Mouse (Mus musculus) CH12F3 (cell line): Measurements from ENCODE around the gene Trip12.

ENCODE experiments used
- in situ Hi-C: fragments of 300-500 bp; cut with MboI; formaldehyde crosslinking; loops from 2 replicates; pipeline ENCODE4 v1.14.3; 2020; ENCODE audit warnings: low sequenced_read_pairs

Trip12 gene

DNA sequence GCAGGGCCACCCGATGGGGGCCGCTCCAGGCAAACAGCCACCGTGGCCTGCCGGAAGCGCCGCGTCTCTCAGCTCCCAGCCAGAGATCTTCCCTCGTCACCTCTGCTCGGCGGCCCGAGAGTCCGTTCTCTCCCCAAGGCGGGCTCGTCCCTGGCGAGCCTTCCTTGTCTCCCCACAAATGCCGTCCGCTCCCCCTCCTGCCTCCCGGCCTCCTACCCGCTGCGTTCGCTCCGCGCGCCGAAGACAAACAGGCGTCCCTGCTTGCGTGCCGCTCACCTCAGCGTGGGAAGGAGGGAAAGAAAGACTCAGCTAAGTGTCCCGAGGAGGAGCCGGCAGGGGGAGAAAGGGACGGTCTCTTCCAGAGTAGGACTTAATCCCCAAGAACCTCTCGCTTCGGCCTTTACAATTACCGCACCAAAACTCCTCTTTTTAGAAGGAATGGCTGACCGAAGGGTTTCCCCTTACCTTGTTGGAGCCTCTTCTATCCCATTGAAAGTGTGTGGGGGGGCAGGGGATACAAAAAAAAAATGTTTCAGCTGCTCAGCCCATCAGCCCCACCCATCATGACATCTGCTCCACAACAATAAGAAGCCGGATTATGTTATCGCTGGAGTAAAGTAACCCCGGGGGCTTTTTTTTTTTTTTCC, at the start of gene Trip12:
Gene Trip12, minus strand, starts transcription at position 499 of the 647 bp plus-strand sequence.
- in situ Hi-C loops: no loop called here

DNA sequence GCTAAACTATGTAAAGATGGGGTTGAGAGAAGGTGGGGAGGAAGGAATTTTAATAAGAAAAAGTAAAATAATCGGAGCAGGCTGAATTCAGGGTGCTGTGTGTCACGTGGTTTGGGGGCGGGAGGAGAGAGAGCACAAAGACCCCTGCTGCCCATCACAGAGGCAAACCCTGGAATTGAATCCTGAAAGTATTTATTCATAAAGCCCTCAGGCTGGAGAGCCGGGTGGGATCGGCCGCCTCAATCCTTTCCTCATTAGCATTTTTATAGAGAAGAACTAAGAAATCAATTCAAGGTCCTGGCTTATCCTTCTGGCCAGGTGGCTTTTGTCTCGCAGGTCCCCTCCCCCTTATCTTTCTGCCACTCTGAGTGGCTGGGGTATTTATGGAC, 49.7 kb upstream of the Trip12 start:
- in situ Hi-C loops: no loop called here

DNA sequence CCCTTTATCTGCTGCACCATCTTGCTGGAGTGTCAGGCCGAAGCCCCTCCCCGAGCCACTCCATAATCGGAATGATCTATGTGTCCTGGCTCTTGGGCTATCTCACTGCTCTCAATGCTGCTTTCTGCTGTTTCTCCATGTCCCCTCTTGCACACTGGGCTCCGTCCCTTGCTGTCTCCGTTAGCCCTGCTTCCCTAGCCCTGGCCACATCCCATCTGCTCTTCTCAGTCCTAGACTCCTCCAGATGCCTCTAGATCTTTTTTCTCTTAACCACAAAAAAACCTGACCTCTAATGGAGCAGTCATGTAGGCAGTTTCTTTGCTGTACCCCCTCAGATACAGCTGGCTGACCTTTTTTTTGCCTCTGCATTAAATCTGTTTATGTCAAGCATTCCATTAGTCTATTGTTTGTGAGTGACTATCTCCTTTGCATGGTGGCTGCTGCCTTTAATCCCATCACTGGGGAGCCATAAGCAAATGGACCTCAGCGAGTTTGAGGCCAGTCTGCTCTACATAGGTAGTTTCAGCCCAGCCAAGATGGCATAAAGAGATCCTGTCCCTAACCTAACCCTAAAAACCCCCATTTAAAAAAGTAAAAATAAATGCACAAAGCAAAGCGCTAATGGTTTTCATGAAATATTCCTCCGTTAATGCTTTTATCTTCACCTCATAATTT, 49.2 kb upstream of the Trip12 start:
- in situ Hi-C loops: no loop called here

DNA sequence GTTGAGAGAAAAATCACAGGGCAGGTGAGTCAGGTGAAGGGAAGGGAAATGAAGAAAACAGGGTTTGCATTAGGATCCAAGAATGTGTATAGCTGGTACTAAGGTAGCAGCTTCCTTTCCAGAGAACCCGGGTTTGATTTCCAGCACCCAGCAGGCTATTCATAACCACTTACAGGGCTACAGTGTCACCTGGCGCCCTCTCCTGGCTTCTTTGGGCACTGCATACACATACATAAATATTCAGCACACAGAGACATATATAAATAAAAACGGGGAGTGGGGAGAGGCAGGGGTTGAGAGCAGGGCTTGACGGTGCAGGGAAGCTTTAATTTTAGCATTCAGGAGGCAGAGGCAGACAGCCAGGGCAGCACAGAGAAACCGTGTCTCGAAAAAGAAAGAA, 45.6 kb upstream of the Trip12 start:
- in situ Hi-C loops: no loop called here

DNA sequence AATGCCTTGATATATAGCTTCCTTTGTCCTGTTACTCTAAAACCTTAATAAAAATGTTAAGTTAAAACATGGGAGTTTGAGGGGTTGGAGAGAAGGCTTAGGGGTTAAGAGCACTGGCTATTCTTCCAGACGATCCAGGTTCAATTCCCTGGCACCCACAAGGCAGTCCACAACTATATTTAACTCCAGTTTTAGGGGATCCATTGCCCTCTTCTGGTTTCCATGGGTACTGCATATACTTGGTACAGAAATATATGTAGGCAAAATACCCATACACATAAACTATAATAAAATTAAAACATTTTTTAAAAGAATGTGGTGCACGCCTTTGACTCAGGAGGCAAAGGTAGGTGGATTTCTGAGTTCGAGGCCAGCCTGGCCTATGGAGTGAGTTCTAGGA, 44.9 kb upstream of the Trip12 start:
- in situ Hi-C loops: no loop called here

DNA sequence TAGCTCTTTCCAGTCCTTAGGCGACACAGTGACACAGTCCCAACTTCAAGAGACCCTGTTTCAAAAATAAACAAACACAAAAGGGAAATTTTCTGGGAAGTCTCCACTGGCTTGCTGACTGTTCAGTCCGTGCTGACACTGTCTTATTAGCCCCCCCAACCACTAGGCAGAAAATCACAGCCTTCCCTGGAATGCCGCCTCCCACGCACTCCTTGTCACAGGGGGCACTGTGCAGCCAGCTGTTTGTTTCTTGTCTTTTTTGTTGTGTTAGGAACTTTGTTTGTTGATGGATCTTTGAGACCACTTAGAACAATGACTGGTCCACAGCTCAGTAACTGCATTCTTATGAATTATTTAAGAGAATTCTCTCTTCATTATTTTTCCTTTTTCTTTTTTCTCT, 43.6 kb upstream of the Trip12 start:
- in situ Hi-C loops: no loop called here

DNA sequence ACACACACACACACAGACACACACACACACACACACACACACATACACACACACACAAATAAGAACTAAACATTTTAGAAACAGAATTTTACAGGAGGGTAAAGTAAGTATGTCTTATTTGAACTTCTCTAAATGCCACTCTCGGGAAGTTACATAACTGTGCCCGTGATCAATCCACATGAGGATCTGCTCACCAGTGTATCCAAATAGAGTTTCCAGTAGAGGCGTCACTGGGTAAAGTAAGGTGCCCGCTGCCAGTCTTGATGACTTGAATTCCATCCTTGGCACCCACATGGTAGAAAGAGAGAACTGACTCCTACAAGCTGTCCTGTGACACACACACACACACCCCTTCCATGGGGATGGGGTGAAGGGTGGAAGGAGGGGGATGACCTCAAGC, 42.6 kb upstream of the Trip12 start:
- in situ Hi-C loops: no loop called here

DNA sequence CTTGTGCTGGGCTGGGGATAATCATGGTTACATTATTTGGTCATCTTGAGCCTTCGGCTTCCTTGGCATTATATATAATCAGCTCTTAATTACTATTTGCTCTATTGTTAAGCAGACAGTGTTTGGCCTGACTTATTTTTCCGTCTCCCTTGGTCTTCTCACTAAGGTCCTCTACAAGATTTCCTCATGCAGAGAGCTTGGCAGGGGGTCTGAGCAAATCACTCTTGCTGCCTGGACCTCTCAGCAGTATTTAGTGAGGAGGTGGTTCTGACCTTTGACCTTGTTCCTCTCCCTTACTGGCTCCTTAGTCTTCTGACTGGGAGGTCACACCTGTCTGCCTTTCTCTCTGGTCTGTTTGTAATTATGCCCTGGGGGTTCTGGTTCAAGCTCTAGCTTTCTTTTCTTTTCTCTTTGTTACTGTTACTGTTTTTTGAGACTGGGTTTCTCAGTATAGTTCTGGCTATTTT, 41.8 kb upstream of the Trip12 start:
- in situ Hi-C loops: no loop called here

DNA sequence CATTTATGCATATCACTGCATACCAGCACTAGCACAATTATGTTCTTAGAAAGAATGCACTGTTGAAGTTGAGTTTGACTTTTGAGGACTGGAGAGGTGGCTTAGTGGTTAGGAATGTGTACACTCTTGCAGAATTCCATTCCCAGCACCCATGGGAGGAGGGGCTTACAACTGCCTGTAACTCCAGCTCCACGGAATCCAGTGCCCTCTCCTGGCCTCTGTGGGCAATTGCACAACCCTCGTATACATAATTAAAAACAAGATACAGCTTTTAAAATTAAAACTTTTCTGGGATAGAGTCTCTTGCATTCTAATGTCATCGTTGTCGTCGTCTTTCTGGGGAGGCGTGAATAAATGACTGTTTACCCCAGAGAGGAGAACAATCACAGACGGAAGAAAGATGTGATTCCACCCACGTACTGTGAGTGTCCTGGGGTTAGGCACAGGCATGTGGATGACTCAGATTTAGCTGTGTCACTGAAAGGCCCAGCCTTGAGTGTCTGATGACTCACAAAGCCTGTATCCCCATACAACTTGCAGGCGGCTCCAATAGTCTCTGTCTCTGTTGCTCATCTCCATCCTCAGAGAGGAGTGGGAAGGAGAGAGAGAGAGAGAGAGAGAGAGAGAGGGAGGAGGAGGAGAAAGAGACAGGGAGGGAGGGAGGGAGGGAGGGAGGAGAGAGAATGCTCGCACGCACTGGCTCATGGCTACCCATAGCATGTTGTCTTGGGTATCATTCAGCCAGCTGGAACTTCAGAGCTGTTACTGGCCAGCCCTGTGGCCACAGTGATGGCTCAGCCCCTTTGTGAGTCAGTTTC, 41.1 kb upstream of the Trip12 start:
- in situ Hi-C loops: no loop called here

DNA sequence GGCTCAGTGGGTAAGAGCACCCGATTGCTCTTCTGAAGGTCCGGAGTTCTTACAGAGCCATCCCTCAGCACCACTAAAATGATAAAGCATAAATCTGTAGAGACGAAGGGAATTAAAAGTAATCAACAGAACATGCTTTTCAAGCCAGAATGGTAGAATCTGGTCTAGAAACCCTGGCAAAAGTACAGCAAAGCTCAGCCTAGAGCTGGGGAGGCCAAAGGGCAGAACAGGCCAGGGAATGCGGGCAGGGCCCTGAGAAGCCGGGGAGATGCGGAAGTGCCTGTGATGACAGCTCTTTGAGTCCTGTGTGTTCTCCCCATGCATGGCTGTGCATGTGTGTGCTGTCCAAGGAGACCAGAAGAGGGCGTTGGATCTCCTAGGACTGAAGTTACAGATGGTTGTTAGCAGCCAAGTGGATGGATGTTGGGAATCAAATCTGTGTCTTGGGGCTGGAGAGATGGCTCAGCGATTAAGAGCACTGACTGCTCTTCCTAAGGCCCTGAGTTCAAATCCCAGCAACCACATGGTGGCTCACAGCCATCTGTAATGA, 39.3 kb upstream of the Trip12 start:
- in situ Hi-C loops: no loop called here

DNA sequence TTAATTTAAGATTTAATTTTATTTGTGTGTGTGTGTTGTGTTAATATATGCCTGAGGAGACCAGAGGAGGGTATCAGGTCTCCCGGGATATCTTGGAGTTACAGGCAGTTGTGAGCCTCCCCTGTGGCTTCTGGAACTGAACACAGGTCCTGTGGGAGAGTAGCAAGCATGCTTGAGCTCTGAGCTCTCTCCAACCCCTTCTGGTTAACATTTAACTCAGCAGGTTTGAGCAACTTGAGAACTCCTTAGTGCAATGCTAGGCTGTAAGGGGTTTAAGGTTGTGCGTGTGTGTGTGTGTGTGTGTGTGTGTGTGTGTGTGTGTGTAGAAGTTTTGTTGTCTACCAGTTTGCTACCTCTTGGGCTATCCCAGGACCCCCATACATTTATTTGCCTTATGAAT, 37.3 kb upstream of the Trip12 start:
- in situ Hi-C loops: no loop called here

DNA sequence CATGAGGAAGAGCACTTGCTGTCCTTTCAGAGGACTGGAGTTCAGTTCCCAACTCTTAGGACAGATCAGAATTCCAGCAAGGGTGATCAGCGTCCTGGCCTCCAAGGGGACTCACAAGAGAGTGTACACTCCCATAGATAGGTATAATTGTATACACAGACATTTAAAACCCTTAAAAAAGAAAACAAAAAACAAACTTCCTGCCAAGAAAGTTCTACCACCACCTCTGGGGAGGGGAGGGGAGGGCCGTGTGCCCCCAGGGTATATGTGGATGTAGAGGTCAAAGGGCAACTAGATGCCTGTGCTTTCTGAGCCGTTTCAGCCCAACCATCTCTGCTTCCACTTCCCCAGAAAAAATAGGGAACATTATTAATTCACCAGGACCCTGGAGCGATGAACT, 32.6 kb upstream of the Trip12 start:
- in situ Hi-C loops: no loop called here

DNA sequence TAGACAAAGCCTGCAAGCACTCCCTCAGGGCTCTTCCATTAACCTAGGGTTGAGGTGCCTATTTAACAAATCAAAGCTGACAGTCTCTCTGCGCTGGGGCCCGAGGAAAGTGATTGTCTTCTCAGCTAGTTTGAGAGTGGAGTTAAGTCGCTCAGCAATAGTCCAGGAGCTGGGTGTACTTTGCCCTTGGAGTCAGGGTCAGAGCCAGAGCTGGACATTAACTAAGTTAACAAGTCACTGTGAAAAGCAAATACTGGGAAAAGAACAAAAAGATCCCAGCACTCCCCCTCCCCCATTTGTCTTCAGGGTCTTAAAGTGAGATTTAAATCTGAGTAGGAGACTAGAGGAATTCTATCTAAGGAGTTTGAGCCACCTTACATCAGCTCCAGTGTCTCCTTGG, 31.8 kb upstream of the Trip12 start:
- in situ Hi-C loops: no loop called here

DNA sequence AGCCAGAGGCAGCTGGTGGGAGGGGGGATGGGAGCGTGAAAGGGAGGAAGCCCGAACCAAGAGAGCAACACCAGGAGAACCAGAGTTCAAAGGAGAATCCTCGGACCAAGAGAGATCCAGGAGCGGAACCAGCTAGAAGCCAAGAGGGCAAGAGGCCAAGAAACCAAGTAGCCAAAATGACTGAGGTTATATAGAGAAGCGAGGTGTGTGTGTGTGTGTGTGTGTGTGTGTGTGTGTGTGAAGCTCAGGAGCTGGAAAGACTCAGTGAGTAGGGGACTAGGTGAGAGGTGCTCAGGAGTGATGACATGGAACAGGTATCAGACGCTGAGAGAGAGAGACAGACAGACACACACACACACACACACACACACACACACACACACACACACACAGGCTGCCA, 30.8 kb upstream of the Trip12 start:
- in situ Hi-C loops: no loop called here

DNA sequence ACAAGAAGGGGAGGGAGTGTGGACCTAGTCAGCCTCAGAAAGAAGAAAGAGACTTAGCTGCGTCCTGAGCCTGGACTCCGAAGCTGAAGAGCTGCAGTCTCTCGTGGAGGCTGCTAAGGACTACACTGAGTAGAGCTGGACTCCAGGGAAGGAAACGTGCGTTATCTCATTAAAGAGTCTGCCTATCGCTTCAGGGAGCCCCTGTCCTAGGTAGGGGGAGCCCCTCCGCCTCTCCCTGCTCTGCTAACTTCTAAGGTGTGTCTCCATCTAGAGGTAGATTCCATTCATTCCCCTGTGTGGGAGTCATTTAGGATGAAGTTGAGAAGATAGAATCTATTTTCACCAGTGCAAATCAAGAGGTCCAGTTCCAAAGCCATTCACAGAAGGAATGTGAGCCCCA, 29.2 kb upstream of the Trip12 start:
- in situ Hi-C loops: no loop called here

DNA sequence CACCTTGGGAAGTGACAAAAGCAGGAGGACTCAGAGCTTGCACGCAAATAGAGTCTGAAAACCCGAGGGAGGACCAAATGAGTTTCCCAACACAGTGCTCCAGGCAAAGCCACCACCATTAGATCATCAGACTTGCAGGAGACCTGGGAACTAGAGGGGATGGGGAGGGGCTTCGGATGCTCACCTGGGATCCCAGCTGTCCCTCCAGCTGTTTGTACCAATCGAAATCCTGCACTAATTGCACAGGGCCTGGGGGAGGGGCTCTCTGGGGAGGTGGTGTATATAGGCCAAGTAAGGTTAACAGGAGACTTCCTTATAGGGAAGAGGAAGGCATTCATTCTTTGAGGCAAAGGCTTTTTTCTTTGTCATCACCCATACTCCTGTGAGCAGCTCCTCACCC, 28.5 kb upstream of the Trip12 start:
- in situ Hi-C loops: no loop called here

DNA sequence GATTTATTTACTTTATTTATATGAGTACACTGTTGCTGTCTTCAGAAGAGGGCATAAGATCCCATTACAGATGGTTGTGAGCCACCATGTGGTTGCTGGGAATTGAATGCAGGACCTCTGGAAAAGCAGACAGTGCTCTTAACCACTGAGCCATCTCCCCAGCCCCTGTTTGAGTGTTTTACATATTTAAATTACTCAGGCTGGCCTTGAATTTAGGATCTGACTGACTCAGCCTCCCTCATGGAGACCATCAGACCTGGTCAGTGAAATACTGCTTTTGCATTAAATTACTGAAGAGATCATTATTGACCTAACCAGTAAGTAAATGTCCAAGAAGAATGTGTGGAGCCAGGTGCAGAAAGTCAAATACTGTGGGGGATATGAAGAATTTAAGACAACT, 28.0 kb upstream of the Trip12 start:
- in situ Hi-C loops: no loop called here

DNA sequence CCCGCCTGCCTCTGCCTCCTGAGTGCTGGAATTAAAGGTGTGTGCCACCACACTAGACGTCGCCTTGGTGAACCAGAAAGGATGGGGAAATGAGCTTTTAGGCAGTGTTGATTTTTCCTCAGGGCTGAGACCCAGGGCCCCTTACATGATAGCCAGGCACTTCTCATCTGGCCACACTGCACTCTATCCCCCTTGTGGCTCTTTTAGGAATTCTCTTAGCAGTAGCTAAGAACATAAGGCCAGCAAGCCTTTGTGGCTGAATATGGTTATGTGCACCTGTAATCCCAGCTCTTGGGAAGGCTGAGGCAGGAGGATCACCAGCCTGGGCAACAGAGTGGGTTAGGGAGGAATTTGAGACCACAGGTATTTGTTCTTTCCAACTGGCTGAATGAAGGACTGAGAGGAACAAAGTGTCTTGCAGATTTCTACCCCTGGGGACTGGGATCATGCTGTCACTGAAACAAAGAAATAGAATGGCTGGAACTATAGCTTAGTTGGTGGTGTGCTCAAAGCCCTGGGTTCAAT, 26.5 kb upstream of the Trip12 start:
- in situ Hi-C loops: no loop called here

DNA sequence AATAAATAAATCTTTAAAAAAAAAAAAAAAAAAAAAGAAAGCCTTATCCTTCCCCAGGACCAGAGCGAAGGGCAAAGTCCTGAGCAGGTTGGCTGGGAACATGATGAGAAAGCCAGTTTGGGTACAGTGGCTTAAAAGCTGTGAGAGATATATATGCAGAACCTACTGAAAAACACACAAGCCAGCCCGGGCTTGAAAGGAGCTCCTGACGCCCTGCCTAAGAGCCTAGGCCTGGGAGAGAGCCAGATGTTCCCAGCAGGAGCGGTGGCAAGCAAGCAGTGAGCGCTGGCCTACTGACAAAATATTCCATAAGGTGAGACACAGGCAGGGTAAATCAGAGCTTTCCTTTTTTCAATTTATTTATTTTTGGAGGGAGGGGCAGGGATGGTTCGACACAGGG, 25.9 kb upstream of the Trip12 start:
- in situ Hi-C loops: no loop called here

DNA sequence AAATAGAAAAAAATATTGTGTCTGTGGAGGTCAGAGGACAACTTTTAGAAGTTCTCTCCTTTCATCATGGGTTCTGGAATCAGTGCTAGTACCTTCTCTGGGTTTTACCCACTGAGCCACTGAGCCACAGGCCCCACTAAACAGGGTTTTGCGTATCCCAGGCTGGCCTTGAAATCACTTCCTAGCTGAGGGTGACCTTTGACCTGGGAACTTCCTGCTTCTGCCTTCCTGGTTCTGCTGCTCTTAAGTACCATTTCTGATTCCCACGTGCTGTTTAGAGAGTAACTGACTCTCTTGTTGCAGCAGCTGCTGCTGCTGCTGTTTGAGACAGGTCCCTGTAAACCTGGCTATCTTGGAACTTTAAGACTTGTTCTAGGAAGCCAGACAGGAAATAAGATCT, 24.3 kb upstream of the Trip12 start:
- in situ Hi-C loops: no loop called here

DNA sequence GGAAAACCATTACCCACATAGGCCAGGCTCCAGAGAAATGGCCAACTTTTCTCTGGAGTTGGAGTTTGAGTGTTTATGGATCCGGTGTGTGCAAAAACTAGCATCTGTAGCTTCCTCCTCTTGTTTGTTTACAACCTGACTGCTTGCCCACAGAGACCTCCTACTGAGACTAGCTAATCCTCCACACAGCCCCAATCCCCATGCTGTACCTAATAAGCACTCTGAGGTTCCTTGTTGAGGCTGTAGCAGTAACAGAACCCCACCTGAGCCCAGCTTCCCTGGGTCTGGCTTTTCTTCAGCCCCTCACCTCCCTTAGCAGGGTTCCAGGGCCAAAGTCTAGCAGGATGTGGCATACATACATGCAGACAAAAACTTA, 20.9 kb upstream of the Trip12 start:
- in situ Hi-C loops: no loop called here
